Mouse (Mus musculus): ENCODE measurements around the gene Ifnb1.

- TF ChIP-seq CTCF (IDR thresholded peaks at IDR 0.05; ENCODE audit: low read depth, low read length): no peak
- no peak for TF ChIP-seq POLR2AphosphoS5 (IDR thresholded peaks at IDR 0.05; ENCODE audit: insufficient replicate concordance, low read depth, low read length)
Observed at GRCm38 (mm10) chr4:88533499-88533898, 10.9 kb upstream of the Ifnb1 start.
